Mouse (Mus musculus): Measurements from ENCODE around the gene Actr6.

- TF ChIP-seq CTCF (IDR thresholded peaks at IDR 0.05; ENCODE audit: low read depth, low read length), result no peak
- no peak for TF ChIP-seq POLR2A (IDR thresholded peaks at IDR 0.05; ENCODE audit: extremely low read depth, insufficient read depth, low read length)
Observed at GRCm38 (mm10) chr10:89745666-89746020, 13.5 kb upstream of the Actr6 start.

Measured in liver, adult 2 months (tissue).